Mouse (Mus musculus): ENCODE results near the gene Lin54. TPM values are rescaled to one million over a fixed set of nuclear protein-coding genes. Genes with fewer than 3 reads are reported as not detected.

Lin54 gene
- polyA plus RNA-seq, 1 experiment from 2014 or later, result 5.9 TPM

DNA sequence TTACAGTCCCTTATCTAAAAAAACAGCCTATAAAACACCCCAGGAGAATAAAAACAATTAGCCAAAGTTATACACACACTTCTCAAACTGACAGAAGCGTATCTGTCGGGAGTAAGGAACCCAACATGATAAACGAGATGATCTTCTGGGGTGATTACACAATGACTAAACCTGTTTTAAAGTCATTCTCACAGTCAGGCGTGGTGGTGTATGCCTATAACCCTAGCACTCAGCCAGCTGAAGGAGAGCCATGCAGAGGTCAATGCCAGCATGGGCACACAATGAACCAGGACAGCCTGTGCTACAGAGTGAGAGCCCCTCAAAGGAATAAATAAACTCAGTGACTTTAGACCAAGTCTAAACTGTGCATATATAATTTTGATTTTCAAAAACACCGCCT, 92.0 kb downstream of the Lin54 start:
- Histone ChIP-seq H3K27ac (replicated peaks) (no peak overlapping the region), H3K4me3 (ENCODE audit: low read depth, low read length) (no peak overlapping the region), H3K9me3 (ENCODE audit: control insufficient read depth, low read length) (no peaks in the 10 kb centered on the region), H3K4me2 (replicated peaks; ENCODE audit: low read depth) (no peak overlapping the region), H3K27me3 (ENCODE audit: control insufficient read depth, insufficient read depth, low read length) (no peaks in the 10 kb centered on the region), H3K9ac (ENCODE audit: low read length) (no peak overlapping the region), H3K36me3 (ENCODE audit: control insufficient read depth, insufficient read depth, low read length) (peaks cover 16% of the 10 kb centered on the region; the same call in 1 of the 2 replicates), H3K4me1 (replicated peaks; ENCODE audit: control insufficient read depth, insufficient read depth) (no peaks in the 10 kb centered on the region)
- DNase-seq (ENCODE audit: low spot score), result no peak
- ATAC-seq (ENCODE audit: low FRiP score, low TSS enrichment), result no peak
- no peak for TF ChIP-seq CTCF (IDR thresholded peaks at IDR 0.05; ENCODE audit: low read depth)
- no peak for TF ChIP-seq EP300 (optimal IDR thresholded peaks at IDR 0.05)
- WGBS, result 67% methylated on average over 5 of the region's 5 CpGs

DNA sequence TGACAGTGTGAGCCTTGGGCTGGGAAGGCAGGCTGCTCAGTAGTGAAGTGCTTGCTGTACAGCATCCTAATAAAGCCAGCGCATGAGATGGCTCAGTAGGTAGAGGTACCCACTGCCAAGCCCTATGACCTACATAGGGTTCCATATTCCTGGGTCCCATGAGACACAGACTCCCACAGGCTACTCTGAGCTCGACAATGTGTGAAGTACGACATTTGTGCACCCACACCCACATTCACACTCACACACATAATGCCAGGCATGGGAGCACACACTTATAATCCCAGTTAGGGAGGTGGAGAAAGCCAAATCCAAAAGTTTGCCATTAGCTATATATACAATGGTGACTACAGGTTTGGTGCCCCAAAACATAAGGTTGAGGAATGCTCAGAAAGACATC, 103.7 kb downstream of the Lin54 start:
- no peak overlapping the region for H3K27ac ChIP-seq (replicated peaks)
- no peaks in the 10 kb centered on the region for H3K9me3 ChIP-seq (ENCODE audit: control insufficient read depth, low read length)
- ATAC-seq (ENCODE audit: low FRiP score, low TSS enrichment) (no peak), DNase-seq (ENCODE audit: low spot score) (no peak)
- H3K4me2 ChIP-seq (replicated peaks; ENCODE audit: low read depth), result no peak overlapping the region
- H3K27me3 ChIP-seq (ENCODE audit: control insufficient read depth, insufficient read depth, low read length), result no peaks in the 10 kb centered on the region
- no peak overlapping the region for H3K9ac ChIP-seq (ENCODE audit: low read length)
- TF ChIP-seq EP300 (optimal IDR thresholded peaks at IDR 0.05) (no peak), CTCF (IDR thresholded peaks at IDR 0.05; ENCODE audit: low read depth) (no peak)
- H3K36me3 ChIP-seq (ENCODE audit: control insufficient read depth, insufficient read depth, low read length), result peaks cover 36% of the 10 kb centered on the region
- H3K4me3 ChIP-seq (ENCODE audit: low read depth, low read length), result no peak overlapping the region
- 92% methylated on average over 3 of the region's 3 CpGs for WGBS
- no peaks in the 10 kb centered on the region for H3K4me1 ChIP-seq (replicated peaks; ENCODE audit: control insufficient read depth, insufficient read depth)

DNA sequence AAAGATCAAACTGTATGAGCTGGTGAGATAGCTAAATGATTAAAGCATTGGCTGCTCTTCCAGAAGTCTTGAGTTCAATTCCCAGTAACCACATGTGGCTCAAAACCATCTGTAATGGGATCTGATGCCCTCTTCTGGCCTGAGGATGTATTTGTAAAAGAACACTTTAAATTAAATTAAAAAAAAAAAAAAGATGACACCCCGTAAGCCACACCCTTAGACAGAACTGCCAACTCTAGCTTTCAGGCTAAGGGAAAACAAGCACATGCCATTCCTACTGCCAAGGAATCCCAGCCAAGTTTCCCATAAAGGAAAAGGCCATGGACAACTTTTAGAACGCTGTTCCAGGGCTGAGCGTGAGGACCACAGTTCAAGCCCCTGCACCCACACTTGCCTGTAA, 106.8 kb downstream of the Lin54 start:
- no peak overlapping the region for H3K4me3 ChIP-seq (ENCODE audit: low read depth, low read length)
- peaks cover 27% of the 10 kb centered on the region for H3K36me3 ChIP-seq (ENCODE audit: control insufficient read depth, insufficient read depth, low read length)
- no peaks in the 10 kb centered on the region for H3K4me1 ChIP-seq (replicated peaks; ENCODE audit: control insufficient read depth, insufficient read depth)
- no peak overlapping the region for H3K4me2 ChIP-seq (replicated peaks; ENCODE audit: low read depth)
- DNase-seq (ENCODE audit: low spot score) (no peak), ATAC-seq (ENCODE audit: low FRiP score, low TSS enrichment) (no peak)
- TF ChIP-seq EP300 (optimal IDR thresholded peaks at IDR 0.05) (no peak), CTCF (IDR thresholded peaks at IDR 0.05; ENCODE audit: low read depth) (peak; percentile 32)
- H3K27me3 ChIP-seq (ENCODE audit: control insufficient read depth, insufficient read depth, low read length), result no peaks in the 10 kb centered on the region
- no peak overlapping the region for H3K9ac ChIP-seq (ENCODE audit: low read length)
- H3K9me3 ChIP-seq (ENCODE audit: control insufficient read depth, low read length), result no peaks in the 10 kb centered on the region
- no peak overlapping the region for H3K27ac ChIP-seq (replicated peaks)
- 66% methylated on average over 3 of the region's 3 CpGs for WGBS

DNA sequence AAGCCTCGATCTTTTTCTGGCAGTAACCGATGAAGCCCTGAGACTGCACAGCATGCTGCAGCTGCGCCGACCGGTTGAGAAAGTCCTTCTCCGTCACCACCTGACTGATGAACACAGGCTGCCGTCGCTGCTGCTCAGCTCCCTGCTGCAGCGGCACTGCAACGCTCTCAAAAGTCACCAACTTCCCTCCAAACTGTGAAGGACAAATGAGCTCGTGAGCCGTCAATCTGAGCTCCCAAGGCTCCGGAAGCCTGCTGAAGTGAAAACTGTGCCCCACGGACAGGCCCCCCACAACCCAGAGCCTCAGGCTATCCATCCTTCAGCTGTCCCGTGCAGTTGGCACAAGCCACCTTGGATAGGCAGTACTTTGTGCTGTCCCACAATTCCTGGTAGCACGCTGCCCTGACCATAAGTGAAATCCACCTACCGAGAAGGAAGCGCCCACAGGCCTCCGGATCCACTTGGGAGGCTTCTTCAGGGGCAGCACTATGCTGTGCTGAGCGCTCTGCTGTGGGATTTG, 107.9 kb downstream of the Lin54 start:
- no peaks in the 10 kb centered on the region for H3K9me3 ChIP-seq (ENCODE audit: control insufficient read depth, low read length)
- 91% methylated on average over 20 of the region's 20 CpGs for WGBS
- no peak overlapping the region for H3K4me3 ChIP-seq (ENCODE audit: low read depth, low read length)
- H3K9ac ChIP-seq (ENCODE audit: low read length), result no peak overlapping the region
- no peaks in the 10 kb centered on the region for H3K27me3 ChIP-seq (ENCODE audit: control insufficient read depth, insufficient read depth, low read length)
- ATAC-seq (ENCODE audit: low FRiP score, low TSS enrichment) (no peak), DNase-seq (ENCODE audit: low spot score) (no peak)
- H3K27ac ChIP-seq (replicated peaks), result no peak overlapping the region
- no peak overlapping the region for H3K4me2 ChIP-seq (replicated peaks; ENCODE audit: low read depth)
- H3K4me1 ChIP-seq (replicated peaks; ENCODE audit: control insufficient read depth, insufficient read depth), result no peaks in the 10 kb centered on the region
- peaks cover 25% of the 10 kb centered on the region for H3K36me3 ChIP-seq (ENCODE audit: control insufficient read depth, insufficient read depth, low read length)
- TF ChIP-seq EP300 (optimal IDR thresholded peaks at IDR 0.05) (no peak), CTCF (IDR thresholded peaks at IDR 0.05; ENCODE audit: low read depth) (no peak)

Small RNA genes lying within 50 kb of the gene (microRNA-seq; reads per million reads assigned to microRNA genes)
- not detected for gene Gm23222

Other genes starting within 250 kb of the Lin54 start
- 102 and 104 TPM in 2 replicates for gene Sec31a, start 84.4 kb downstream of the Lin54 start, polyA plus RNA-seq (2015; fragmentation: Nextera tagmentation; extraction: Ambion mirVana)
- gene Cops4, start 17.7 kb upstream of the Lin54 start, polyA plus RNA-seq (2015; fragmentation: Nextera tagmentation; extraction: Ambion mirVana), result 106 and 107 TPM in 2 replicates
- gene Plac8, start 71.6 kb upstream of the Lin54 start, polyA plus RNA-seq (2015; fragmentation: Nextera tagmentation; extraction: Ambion mirVana), result 379 and 398 TPM in 2 replicates
- 52.1 and 52.3 TPM in 2 replicates for gene Coq2, start 174.5 kb upstream of the Lin54 start, polyA plus RNA-seq (2015; fragmentation: Nextera tagmentation; extraction: Ambion mirVana)
- 17.3 and 17.6 TPM in 2 replicates for gene Hpse, start 219.1 kb upstream of the Lin54 start, polyA plus RNA-seq (2015; fragmentation: Nextera tagmentation; extraction: Ambion mirVana)